10 mouse cellular contexts compared by ENCODE assay signal in the genomic region with DNA sequence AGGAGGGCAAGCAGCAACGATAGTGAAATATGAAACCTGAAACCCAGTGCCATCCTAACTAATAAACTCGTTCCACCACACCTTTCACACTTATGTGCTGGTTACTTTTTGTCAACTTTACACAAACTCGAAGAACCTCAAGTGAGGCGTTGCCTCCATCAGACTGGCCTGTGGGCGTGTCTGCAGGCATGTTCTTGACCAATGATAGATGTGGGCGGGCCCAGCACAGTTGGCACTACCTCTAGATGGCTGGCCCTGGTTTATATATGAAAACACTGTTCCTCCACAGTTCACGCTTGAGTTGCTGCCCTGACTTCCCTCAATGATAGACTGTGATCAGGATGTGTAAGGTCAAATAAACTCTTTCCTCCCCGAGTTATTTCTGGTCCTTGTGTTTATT. TPM values are rescaled to one million over a fixed set of nuclear protein-coding genes. Genes with fewer than 3 reads are reported as not detected.
DNase-seq lines count a peak whose midpoint lies in the region; ATAC-seq lines count a peak whose summit lies in the region.
"Had no signal": no experiment of that assay in that cellular context is flagged by ENCODE, and none has a peak within 500 bp of the region (broad histone marks: within the 10 kb centered on the region; RNA-seq: fewer than 3 reads in every experiment).

No protein-coding gene starts in this region.

- no peaks in the 10 kb centered on the region for H3K9me3 ChIP-seq in embryonic facial prominence, embryonic 14.5 days (ENCODE audit: control insufficient read depth, low read length)
- no peaks in the 10 kb centered on the region for H3K9me3 ChIP-seq in midbrain, embryonic 12.5 days
- H3K9me3 ChIP-seq: limb, embryonic 12.5 days had no signal

- WGBS in embryonic facial prominence, embryonic 14.5 days, result 72% methylated on average over 8 of the region's 8 CpGs
- 71% methylated on average over 8 of the region's 8 CpGs for WGBS in midbrain, embryonic 12.5 days

- intact Hi-C loops in left cerebral cortex, postnatal 14 days (cut with DNase I), result loop anchor here (5.0 kb wide), 1 partner anchor 54 kb away; no protein-coding TSS in a partner anchor
- intact Hi-C loops in heart, postnatal 25 days (cut with DNase I), result no loop called here

- 0 out of 2 replicates have a peak, but pooled peaks cover 3% of the 10 kb centered on the region for H3K27me3 ChIP-seq in embryonic facial prominence, embryonic 14.5 days (replicated peaks; ENCODE audit: control insufficient read depth, insufficient read depth, low read length)
- H3K27me3 ChIP-seq in midbrain, embryonic 12.5 days, result no peaks in the 10 kb centered on the region
- H3K27me3 ChIP-seq: limb, embryonic 12.5 days had no signal

- H3K4me3 ChIP-seq in embryonic facial prominence, embryonic 14.5 days (ENCODE audit: low read depth, low read length), result no peak overlapping the region
- H3K4me3 ChIP-seq in midbrain, embryonic 12.5 days, result peak overlapping the region; percentile 98
- H3K4me3 ChIP-seq: limb, embryonic 12.5 days had no signal

- H3K4me2 ChIP-seq in embryonic facial prominence, embryonic 14.5 days (ENCODE audit: low read depth, low read length), result no peak overlapping the region
- peak overlapping the region; percentile 63 for H3K4me2 ChIP-seq in midbrain, embryonic 12.5 days (replicated peaks)
- H3K4me2 ChIP-seq: heart, embryonic 11.5 days; limb, embryonic 12.5 days had no signal

- peaks cover 6% of the 10 kb centered on the region; the same call in 1 of the 2 replicates for H3K4me1 ChIP-seq in embryonic facial prominence, embryonic 14.5 days (ENCODE audit: control insufficient read depth, insufficient read depth, low read length)
- peaks cover 26% of the 10 kb centered on the region for H3K4me1 ChIP-seq in midbrain, embryonic 12.5 days
- H3K4me1 ChIP-seq: limb, embryonic 12.5 days had no signal

- H3K36me3 ChIP-seq in embryonic facial prominence, embryonic 14.5 days (ENCODE audit: control insufficient read depth, insufficient read depth, low read length), result no peaks in the 10 kb centered on the region
- H3K36me3 ChIP-seq in midbrain, embryonic 12.5 days, result no peaks in the 10 kb centered on the region; the same call in 1 of the 2 replicates
- H3K36me3 ChIP-seq: limb, embryonic 12.5 days had no signal

- no peak overlapping the region for H3K27ac ChIP-seq in embryonic facial prominence, embryonic 14.5 days (replicated peaks; ENCODE audit: low read depth, low read length)
- H3K27ac ChIP-seq in midbrain, embryonic 12.5 days (replicated peaks), result no peak overlapping the region
- H3K27ac ChIP-seq: limb, embryonic 12.5 days had no signal

- peak; percentile 31 for DNase-seq in embryo, embryonic 10 days (ENCODE audit: low spot score)
- DNase-seq in embryo, embryonic 9.5 days (ENCODE audit: extremely low spot score), result no peak
- peak; percentile 56 for DNase-seq in embryonic facial prominence, embryonic 14.5 days (ENCODE audit: low spot score)
- peak; percentile 61 to 80 for DNase-seq in kidney, postnatal 25 days
- DNase-seq in left cerebral cortex, postnatal 14 days (ENCODE audit: low spot score in 2 of 2), result no peak
- no peak for DNase-seq in cerebellum, postnatal 36 days
- no peak for DNase-seq in heart, postnatal 25 days (ENCODE audit: low spot score)

- no peak overlapping the region for H3K9ac ChIP-seq in embryonic facial prominence, embryonic 14.5 days (ENCODE audit: low read depth, low read length)
- no peak overlapping the region for H3K9ac ChIP-seq in midbrain, embryonic 12.5 days (replicated peaks)
- H3K9ac ChIP-seq: limb, embryonic 12.5 days had no signal

- no peak for ATAC-seq in embryonic facial prominence, embryonic 14.5 days (ENCODE audit: low read depth)
- ATAC-seq in midbrain, embryonic 12.5 days (ENCODE audit: low FRiP score, low read depth), result no peak

RNA-seq across cellular contexts. Expression of a gene that starts 3.2 kb away (rescaled TPM):
- polyA plus RNA-seq in embryonic facial prominence, embryonic 14.5 days (2014; fragmentation: Nextera tagmentation; extraction: Ambion mirVana), result 11.2 and 13.2 TPM in 2 replicates
- 60.3 and 69.7 TPM in 2 replicates for polyA plus RNA-seq in midbrain, embryonic 12.5 days (2016; fragmentation: Nextera tagmentation; extraction: Ambion mirVana)
- 10 to 100 TPM; 89.1 to 91.8 TPM for total RNA-seq in left cerebral cortex, postnatal 14 days (2021)
- total RNA-seq in heart, postnatal 25 days (2021), result 10 to 100 TPM; 14.1 to 15.8 TPM

Comparison
In these comparisons a context has a peak if more than half of its experiments do, and no peak if none do; other contexts are left out.
1. DNase-seq: peak in embryo, embryonic 10 days (single experiment), embryonic facial prominence, embryonic 14.5 days (single experiment) and kidney, postnatal 25 days (2 of 2); none in embryo, embryonic 9.5 days (single experiment), left cerebral cortex, postnatal 14 days (0 of 2), cerebellum, postnatal 36 days (0 of 2) and heart, postnatal 25 days (single experiment).
2. RNA of a gene that starts 3.2 kb away (total RNA-seq): 89.1 to 91.8 TPM in left cerebral cortex, postnatal 14 days; 14.1 to 15.8 TPM in heart, postnatal 25 days; every median in the first group is over 4 times any median in the second.